Mouse (Mus musculus): ENCODE results near the gene Anp32b.
A peak's percentile ranks its signal among the peaks of the same experiment; 100 is the strongest.

Gene Anp32b

DNA sequence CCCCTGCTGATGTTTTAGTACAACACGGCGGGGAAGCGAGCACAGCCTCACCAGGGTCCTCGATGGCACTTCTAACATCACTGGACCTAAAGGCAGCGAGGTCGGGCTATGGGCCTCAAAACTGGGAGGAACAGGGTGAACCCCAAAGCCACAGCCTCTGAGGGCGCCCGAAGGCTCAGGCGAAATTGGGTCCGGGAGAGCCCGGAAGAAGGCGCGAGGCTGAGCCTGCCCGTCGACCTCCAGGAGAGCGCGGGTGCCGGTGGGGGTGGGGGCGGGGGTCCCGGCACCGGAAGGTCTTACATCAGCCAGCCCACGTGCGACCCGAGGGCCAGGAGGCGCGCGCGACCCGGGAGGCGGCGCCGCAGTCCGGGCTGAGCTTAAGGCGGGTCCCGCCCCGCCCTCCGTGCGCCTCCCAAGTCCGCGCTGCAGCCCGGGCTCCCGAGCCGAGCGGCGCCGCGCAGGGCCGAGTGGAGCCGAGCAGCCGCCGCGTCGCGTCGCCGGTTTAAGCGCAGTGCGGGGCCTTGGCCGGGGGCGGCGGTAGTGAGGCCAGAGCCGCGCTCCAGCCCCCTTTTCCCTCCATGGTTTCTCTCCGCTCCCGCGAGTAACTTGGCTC is at the start of gene Anp32b:
Gene Anp32b, plus strand, starts transcription at position 384 of the 613 bp plus-strand sequence.
- peak; percentile 75 to 90 for DNase-seq (ENCODE audit: low spot score in 2 of 2)

DNA sequence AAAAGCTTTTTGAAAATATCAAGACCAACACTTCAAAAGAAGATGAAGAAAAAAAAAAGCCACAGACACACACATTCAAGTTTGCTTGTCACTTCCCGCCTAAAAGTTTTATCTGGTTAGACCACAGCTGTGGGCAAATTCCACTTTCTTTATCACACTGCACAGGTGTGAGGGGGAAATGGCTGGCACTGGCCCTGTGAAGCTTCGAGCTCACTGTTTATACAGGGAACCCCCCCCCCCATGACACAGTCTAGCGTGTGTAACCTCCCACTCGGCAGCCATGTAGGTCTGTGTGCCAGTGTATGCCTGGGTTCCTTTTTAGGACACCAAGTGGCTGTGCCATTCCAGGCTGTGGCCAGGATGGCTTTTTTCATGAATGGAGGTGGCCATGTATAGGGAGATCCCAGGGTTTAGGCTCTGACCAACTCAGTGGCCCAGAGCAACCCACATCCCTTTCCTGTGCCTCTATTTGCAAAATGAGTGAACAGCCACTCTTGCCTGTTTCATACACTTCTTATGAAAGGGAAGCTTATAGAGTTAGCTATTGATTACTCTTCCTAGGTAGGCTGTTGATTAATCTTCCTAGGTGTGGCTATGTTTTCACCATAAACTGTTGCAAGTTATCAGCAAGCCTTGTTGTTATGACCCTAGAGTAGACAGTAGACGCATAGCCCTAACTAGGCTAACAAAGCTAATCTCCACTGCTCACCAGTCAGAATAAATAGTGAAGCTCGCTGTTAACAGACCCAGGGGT is 46.5 kb upstream of the Anp32b start:
- no peak for DNase-seq (ENCODE audit: low spot score in 2 of 2)

DNA sequence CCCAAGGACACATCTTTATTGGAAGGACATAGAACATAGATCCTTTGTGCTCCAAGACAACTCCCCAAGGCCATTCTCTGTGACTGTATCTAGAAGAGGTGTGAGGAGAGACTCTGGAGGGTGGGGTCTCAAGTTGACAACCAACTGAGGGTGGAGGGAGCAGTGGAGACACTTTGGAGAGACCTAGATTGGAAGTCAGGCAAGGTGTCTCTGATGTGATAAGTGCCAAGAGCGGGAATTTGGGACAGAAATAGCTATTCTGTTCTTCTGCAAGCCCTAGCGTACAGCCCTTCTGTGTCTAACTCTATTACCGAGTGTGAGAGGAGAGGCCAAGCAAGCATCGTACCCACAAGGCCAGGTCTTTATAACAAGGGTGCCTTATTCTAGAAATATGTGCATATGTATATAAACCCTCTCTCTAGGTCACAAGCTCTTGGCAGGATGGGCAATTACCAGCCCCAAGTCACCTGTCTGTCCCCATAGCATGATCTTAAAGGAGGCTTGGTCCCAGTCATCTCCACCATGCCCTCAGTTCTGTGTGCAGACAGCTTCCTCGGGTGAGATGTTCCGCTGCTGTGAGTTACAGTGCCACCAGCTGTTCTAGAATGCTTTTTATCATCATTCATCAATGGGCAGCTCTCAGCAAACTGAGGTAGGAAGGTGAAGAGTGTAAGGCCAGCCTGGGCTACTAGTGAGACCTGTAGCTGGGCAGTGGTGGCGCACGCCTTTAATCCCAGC is 43.6 kb upstream of the Anp32b start:
- no peak for DNase-seq (ENCODE audit: low spot score in 2 of 2)

DNA sequence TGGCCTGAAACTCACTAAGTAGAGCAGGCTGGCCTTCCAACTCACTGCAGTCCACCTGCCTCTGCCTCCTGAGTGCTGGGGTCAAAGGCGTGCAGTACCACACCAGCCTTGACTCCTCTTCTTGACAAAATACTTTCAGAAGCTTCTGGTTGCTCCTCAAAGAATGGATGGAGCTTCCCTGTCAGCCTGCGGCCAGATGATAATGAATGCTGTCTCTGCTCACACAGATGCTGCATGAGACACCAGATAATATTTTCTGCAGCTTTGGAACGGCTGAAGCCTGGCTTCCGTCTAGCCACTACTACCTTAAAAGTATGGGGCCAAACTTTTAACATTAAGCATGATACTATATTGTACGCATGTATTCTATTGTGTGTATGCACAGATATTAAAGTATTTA is 40.0 kb upstream of the Anp32b start:
- DNase-seq (ENCODE audit: low spot score in 2 of 2) = no peak

DNA sequence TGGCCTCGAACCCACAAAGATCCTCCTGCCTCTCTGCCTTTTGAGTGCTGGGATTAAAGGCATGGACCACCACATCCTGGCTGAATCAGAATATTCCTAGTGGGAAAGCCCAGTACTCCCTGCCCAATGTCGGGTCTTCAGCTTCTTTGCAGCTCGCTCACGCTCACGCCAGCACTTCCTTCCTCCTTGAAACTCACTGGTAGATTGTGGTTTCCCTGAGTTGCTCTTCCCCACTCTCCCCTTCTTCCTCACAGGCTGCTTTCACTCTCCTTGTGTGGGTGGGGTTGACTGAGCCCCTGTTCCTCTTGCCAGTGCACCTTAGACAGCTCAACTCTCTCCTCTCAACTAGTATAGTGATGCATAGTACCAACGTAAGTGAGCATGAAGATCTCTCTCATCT is 39.2 kb upstream of the Anp32b start:
- DNase-seq (ENCODE audit: low spot score in 2 of 2) = no peak

DNA sequence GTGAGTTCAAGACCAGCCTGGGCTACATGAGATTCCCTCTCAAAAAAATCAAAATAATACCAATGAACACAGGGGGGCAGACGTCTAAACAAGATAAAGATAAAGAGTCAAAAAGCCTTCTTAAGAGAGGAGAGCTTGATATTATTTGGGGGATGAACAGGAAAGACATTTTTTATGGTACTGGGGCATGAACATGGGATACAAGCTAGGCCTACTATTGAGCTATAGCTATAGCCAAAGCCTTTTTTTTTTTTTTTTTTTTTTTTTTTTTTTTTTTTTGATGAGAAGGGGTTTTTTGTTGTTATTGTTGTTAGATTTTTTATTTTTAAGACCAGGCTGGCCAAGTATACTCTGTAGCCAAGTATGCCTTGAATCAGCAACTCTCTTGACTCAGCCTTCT is 38.6 kb upstream of the Anp32b start:
- DNase-seq (ENCODE audit: low spot score in 2 of 2) = no peak

DNA sequence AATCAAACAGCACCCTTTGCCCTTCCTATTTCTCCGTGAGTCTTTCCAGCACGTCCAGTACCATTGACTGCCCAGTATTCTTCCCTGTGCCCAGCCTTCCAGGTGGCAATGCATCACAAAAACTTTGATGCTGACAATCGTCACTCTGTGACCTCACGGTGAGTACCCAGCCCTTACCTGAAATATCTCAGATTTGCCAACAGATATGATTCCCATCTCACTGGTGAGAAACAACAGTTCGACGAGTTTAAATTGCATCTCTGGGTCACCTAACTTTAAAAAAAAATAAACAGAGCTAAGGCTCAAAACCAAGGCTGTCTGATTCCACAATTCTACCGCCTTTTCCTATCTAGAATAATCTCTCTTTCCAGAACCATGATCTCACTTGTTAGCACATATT is 37.3 kb upstream of the Anp32b start, which contains the start of gene Hemgn:
Gene Hemgn, minus strand, starts transcription at position 101 of the 400 bp plus-strand sequence.
- no peak for DNase-seq (ENCODE audit: low spot score in 2 of 2)

DNA sequence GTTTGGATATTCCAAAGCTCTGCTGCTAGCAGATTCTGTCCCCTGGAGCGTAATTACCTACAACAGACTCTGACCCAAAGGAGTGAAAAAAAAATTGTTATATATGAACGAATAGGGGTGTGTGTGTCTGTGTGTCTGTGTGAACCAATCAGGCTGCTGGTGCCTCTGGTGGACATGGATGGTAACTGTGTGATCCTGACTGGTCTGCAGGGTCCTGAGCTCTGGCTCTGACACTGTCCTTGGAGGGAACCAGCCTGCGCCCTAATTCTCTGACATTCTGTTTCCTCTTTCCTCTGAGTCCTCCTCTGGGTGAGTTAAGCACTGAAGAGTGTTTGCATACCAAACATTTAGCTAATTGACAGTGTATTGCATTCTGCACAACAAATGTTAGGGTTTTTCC is 33.2 kb upstream of the Anp32b start:
- no peak for DNase-seq (ENCODE audit: low spot score in 2 of 2)

DNA sequence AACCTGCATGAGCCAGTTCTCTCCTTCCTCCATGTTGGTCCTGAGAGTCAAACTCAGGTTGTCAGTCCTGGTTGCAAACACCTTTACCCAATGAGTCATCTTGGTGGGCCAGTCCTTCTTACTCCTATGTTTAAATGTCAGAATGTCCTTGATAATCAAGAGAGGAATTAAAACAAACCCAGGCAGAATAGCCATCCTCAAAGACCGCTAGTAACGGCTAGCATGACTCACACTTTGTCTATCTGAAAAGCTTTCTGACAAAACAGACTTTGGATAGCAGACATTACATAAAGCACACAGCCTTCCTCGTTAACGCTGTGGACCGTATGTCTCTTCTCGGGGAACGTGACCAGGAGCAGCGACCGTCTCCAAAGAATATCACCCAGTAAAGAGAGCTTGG is 31.9 kb upstream of the Anp32b start:
- no peak for DNase-seq (ENCODE audit: low spot score in 2 of 2)

DNA sequence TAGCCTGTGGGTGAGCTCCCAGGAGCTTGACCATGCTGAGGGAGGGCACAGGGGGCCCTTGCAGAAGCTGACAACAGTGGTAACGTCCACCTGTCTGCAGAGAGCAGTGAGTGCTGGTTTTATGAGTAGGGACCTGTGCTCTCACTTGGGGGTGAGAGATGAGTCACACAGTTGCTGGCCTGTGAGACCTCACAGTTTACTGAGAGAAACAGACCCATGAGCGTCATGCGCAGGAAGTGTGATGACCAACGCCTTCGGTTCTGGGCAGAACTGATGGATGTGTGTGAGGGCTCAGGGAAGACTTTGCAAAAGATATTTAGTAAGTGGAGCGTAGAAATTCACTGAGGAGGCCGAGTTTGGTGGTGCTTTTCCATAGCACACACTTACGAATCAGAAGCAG is 28.1 kb upstream of the Anp32b start:
- no peak for DNase-seq (ENCODE audit: low spot score in 2 of 2)

DNA sequence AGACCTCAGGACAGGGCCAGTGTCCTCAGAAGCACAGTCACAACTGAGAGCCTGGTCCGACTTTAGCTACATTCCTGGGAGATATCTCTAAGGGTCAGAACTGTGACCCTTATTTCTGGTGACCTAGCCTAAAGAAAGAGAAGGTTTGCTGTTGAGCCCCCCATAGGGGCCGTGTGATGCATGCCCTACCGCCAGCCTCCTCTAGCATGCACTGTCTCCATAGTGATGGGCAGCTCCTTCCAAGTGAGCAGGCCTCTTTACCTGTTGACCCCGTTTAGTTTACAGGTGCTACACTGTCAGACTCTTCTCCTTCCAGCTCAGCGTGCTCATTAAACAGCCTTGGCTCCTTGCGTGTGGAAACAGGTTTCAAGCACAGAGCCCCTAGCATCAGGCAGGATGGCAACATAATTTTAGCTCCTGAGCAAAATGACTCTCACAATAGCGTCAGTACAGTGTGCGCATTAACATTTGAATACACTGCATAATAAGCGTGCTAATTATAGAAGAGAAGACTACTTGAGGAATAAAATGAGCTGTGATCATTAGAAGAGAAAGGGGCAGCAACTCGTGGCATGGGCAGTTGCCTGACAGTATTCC is 21.7 kb upstream of the Anp32b start:
- peak in 1 of 2 experiments; percentile 43 for DNase-seq (ENCODE audit: low spot score in 2 of 2)

DNA sequence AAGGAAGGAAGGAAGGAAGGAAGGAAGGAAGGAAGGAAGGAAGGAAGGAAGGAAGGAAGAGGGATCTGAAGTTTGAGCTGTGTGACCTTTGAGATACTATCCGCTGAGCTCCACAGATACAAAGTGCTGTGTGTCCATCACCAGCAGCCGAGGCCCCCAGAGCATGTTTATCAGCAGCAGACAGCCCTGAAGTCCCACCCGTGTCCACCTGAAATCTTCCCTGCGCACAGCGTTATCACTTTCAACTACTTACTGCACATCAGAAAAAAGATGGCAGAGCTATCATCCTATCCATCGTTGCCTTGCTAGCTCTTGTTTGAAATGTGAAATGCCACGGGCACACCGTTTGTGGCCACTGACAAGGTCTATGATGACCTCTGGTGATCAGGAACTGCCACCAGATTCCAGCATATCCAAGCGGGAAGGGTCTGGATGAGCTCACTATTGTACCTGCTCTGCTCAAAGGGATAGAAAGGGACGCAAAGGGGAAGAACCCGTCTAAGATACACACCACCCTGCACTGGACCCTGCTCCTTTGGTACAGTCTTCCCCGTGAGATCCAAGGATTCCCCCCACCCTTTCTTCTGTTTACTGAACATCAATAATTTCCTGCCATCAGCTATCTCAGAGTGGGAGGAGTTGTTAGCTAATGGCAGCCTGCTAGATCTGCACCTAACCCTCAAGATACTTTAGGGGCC is 18.2 kb upstream of the Anp32b start:
- DNase-seq (ENCODE audit: low spot score in 2 of 2) = no peak

DNA sequence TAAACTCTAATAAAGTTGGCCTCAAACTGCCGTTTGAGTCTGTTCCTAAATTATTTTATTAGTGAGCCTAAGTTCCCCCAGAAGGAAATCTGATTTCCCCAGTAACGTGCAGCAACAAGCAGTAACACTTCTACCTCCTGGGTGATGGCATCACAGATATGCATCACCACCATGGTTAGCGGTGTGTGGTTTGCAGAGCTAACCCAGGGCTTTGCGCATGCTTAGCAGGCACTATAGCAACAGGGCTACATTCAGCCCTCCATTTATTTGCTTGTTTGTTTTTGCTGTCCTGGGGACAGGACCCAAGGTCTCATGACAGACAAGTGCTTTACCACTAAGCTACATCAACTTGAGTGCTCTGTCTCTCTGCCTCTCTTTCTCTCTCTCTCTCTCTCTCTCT is 8.2 kb upstream of the Anp32b start:
- DNase-seq (ENCODE audit: low spot score in 2 of 2) = no peak

DNA sequence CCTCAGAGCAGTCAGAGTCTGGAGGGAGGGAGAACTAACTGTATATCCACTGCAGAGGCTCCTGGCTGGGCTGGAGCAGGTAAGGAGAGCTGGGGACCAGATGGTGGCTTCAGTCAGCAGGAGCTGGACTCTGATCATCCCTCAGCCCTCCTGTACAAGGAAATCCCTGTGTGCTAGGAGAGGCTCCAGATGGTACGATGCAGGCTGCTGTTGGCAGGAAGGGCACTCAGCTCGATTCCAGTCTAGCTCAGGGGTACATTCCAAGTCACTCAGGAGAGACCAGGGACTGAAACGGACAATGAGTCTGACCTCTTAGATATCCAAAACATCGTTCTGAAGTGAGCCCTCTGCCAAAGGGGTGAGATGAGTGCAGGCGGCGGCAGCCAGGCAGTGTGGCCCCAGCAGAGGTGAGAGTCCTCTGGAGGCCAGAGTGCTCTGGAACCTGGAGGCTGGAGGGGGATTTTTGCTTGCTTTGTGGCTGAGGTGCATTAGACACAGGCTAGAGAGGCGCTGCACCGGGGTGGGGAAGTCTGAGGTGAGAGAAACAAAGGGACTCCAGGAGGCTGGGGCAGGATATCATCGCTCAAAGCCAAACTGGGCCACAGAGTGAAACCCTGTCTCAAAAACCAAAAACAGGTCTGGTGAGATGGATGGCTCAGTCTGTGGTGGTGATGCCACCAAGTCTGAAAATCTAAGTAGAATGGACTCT is 5.3 kb upstream of the Anp32b start:
- DNase-seq (ENCODE audit: low spot score in 2 of 2) = no peak

DNA sequence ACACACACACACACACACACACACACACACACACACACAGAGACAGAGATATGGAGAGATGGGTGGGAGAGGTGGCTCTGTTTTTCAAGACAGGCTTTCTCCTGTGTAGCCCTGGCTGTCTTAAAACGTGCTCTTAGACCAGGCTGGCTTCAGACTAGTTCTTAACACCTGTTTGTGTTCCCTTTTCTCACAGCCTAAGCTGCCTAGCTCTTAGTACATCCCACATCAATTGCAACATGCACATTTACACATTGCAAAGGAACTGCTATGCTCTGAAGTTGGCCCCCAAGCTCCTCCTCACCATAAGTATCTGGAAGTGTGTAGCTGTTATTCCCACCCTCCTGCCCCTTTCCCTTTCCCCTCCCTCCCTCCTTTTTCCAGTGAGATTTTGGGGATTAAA is 3.2 kb upstream of the Anp32b start:
- no peak for DNase-seq (ENCODE audit: low spot score in 2 of 2)

DNA sequence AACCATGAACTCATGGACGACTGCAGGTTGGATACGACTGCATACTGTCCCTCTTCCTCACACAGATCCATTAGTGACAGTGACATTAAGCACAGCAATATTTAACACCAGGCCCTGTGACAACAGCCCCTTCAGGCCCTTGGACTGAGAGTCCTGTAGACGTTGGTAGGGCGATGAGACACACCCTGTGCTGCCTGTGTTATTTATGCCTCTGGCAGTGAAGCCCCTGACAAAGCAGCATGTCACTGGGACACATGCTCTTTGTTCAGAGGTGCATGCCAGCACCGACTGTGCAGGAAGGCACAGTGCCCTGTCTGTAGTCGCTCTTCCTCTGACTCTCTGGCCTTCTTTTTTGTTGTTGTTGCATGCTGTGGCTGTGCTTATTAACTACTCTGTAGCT is 1.8 kb upstream of the Anp32b start:
- no peak for DNase-seq (ENCODE audit: low spot score in 2 of 2)

DNA sequence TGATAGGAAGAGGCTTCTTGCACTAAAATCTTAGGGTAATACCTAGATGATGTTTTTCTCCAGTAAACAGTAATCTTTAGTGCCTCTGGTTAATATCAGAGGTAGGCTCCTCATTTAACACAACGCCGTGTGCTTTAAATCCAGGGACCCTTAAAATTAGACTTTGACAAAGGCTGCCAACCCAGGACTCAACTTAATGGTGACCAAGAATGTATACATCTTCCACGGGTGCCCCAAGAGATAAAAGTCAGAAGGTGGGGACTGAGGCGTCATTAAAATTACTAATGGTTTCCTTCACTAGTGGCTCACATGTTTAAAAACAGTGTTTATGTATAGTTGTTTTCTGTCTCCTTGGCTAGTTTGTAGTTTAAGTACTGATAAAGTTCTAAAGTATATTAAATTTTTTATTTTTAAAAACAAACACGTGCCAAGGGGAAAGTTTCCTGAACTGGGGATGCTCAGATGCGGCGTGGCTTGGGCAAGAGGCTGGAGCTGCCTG is 633 bp upstream of the Anp32b start:
- no peak for DNase-seq (ENCODE audit: low spot score in 2 of 2)

DNA sequence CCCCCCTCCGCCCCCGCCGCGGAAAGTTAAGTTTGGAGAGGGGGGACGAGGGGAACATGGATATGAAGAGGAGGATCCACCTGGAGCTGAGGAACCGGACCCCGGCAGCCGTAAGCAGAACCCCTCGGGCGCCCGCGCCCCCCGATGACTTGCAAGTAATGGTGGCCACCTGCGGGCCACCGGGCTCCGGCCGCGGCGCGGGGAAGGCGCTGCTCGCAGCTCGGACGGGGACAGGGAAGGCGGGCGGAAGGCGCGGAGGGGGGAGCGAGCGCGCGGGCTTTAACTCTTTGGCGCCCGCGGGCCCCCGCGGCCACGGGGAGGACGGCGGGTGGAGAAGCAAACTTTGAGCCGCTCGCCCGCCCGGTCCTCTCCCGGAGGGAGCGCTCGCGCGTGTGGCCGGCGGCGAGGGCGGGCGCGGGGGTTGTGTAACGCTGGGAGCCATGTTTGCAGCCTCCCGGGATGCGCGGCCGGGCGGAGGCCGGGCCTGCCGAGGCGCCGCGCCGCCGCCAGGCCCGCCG is 597 bp downstream of the Anp32b start:
- peak in 1 of 2 experiments; percentile 59 for DNase-seq (ENCODE audit: low spot score in 2 of 2)

DNA sequence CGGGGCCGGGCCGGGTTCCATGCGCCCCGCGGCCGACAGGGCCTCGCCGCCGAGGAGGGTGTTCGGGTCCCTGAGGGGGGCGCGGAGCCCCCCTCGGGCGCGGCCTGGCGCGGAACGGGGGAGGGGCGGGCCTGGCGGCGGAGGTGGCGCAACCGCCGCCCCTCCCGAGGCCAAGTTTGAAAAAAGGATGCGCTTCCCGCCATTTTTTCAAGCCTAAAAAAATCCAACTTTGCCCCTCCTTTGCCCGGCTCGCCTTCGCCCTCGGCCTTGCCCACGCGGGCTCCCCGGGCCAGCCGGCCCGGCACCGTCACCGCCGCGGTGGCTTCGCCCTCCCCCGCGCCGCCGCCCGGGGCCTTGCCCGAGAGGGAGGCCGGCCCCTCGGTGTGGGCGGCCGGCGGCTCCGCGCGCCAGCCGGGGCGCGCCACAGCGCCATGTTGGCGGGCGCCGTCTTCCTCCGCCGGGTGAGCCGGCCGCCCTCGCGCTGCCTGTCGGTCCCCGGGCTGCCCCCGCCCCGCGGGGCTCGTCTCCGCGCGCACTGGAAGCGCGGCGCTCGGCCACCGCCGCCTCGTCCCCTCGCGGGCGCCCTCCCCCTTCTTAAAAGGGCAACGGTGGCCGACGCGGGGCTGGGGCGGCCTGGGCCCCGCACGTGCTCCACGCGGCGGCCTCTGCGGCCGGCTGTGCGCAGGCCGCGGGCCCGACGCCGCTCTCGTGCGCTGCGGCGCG is 1.2 kb downstream of the Anp32b start:
- peak in 1 of 2 experiments; percentile 52 for DNase-seq (ENCODE audit: low spot score in 2 of 2)

DNA sequence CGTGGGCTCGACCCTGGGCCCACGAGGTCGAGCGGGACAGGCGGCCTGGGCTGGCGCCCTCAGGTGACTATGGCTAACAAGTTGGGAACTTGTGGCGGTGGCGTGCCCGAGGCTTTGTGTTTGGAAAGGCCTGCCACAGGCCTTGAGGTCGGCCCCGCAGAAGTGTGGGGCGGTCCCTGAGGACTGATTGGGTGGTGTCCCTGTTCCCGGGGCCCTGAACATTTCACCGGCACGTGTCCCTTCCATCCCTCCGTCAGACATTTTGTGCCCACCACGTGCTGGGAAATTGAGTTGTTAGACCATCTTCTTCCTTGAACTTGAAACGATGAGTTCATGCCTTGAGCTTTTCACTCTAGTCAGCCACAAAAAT is 1.8 kb downstream of the Anp32b start:
- peak; percentile 33 to 40 for DNase-seq (ENCODE audit: low spot score in 2 of 2)
